12 mouse cellular contexts compared by ENCODE assay signal in the genomic region with DNA sequence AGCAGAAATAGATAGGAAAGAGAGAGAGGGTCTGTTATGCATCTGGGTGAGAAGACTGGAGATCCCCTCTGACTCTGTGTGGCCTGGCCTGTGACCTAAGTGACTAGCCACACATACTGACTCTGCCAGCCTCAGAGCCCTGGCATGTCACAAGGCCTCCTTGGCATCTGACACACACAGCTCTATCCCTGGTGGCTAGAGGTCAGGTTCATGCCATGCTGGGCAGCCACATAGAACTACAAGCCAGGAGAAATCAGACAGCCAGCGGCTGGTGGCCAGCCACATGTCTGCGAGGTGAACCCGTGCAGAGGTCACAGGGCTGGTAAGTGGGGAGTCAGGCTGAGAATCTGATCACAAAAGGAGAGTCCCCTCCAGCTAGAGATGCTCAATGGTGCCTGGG.
DNase-seq lines count a peak whose midpoint lies in the region; ATAC-seq lines count a peak whose summit lies in the region.
"Had no signal": no experiment of that assay in that cellular context is flagged by ENCODE, and none has a peak within 500 bp of the region (broad histone marks: within the 10 kb centered on the region; RNA-seq: fewer than 3 reads in every experiment).

No protein-coding gene starts in this region.

- peak; percentile 98 for DNase-seq in heart, adult 11 months
- DNase-seq in adrenal gland, adult 2 months: peak; percentile 82
- DNase-seq in gastrocnemius, postnatal 25 days: peak; percentile 88
- peak; percentile 52 for DNase-seq in kidney, postnatal 14 days
- no peak for DNase-seq in urinary bladder, adult 2 months (ENCODE audit: low spot score)
- DNase-seq in spleen, postnatal 36 days (ENCODE audit: low spot score in 2 of 2): no peak
- no peak for DNase-seq in spleen, postnatal 10 days (ENCODE audit: low spot score in 2 of 2)
- DNase-seq: thymus, postnatal 4 days had no signal

- no peak overlapping the region for H3K27ac ChIP-seq in heart, embryonic 11.5 days (ENCODE audit: low read depth, low read length)
- H3K27ac ChIP-seq: layer of hippocampus, adult 2 months; limb, embryonic 12.5 days had no signal

- H3K4me1 ChIP-seq in heart, embryonic 11.5 days (ENCODE audit: control insufficient read depth, insufficient read depth, low read length): peaks cover 20% of the 10 kb centered on the region

- H3K36me3 ChIP-seq in heart, embryonic 11.5 days (ENCODE audit: control insufficient read depth, insufficient read depth, low read length): no peaks in the 10 kb centered on the region
- H3K36me3 ChIP-seq: limb, embryonic 12.5 days had no signal

- H3K4me2 ChIP-seq in heart, embryonic 11.5 days: no peak overlapping the region
- H3K4me2 ChIP-seq: limb, embryonic 12.5 days had no signal

- no peak for ATAC-seq in heart, embryonic 11.5 days (replicated peaks; ENCODE audit: insufficient number of reproducible peaks, low FRiP score, low TSS enrichment)
- ATAC-seq: midbrain, embryonic 16.5 days had no signal

- 73% methylated on average over 3 of the region's 3 CpGs for WGBS in heart, embryonic 11.5 days (ENCODE audit: insufficient replicate concordance)

- H3K9me3 ChIP-seq in heart, embryonic 11.5 days (replicated peaks; ENCODE audit: control insufficient read depth, low read length): no peaks in the 10 kb centered on the region
- H3K9me3 ChIP-seq: limb, embryonic 12.5 days had no signal

- no peak overlapping the region for H3K9ac ChIP-seq in heart, embryonic 11.5 days (ENCODE audit: low read depth, low read length)
- H3K9ac ChIP-seq: limb, embryonic 12.5 days had no signal

- peaks cover 4% of the 10 kb centered on the region for H3K27me3 ChIP-seq in heart, embryonic 11.5 days (ENCODE audit: control insufficient read depth, insufficient read depth, low read length)
- H3K27me3 ChIP-seq: limb, embryonic 12.5 days had no signal

- H3K4me3 ChIP-seq in heart, embryonic 11.5 days (ENCODE audit: low read depth, low read length): no peak overlapping the region
- H3K4me3 ChIP-seq: layer of hippocampus, adult 2 months; limb, embryonic 12.5 days had no signal

Comparison
In these comparisons a context has a peak if more than half of its experiments do, and no peak if none do; other contexts are left out.
1. DNase-seq: peak in heart, adult 11 months (single experiment), adrenal gland, adult 2 months (single experiment), gastrocnemius, postnatal 25 days (single experiment) and kidney, postnatal 14 days (single experiment); none in urinary bladder, adult 2 months (single experiment), spleen, postnatal 36 days (0 of 2) and spleen, postnatal 10 days (0 of 2).